Mouse (Mus musculus): ENCODE measurements at regions not wholly inside any gene's neighbourhood (a gene's known extent, or its start where the extent isn't known, plus 50 kb on each side); places are given as distances from the start of the nearest gene placed in this dataset.

GRCm38 (mm10) chr3:139887265-139887664 is 681.8 kb downstream of the Stpg2 start:
- no peak for DNase-seq (ENCODE audit: extremely low read depth, low read depth)

- peak; percentile 56 for DNase-seq (ENCODE audit: extremely low read depth, low read depth)
Measured at GRCm38 (mm10) chr3:139888537-139888936, 683.0 kb downstream of the Stpg2 start.

- no peak for DNase-seq (ENCODE audit: extremely low read depth, low read depth)
Measured at GRCm38 (mm10) chr3:139890186-139890585, 684.7 kb downstream of the Stpg2 start.

- DNase-seq (ENCODE audit: extremely low read depth, low read depth): no peak
Measured at GRCm38 (mm10) chr3:139897894-139898293, 692.4 kb downstream of the Stpg2 start.

GRCm38 (mm10) chr3:139899213-139899612 is 693.7 kb downstream of the Stpg2 start:
- DNase-seq (ENCODE audit: extremely low read depth, low read depth): no peak

GRCm38 (mm10) chr3:139913639-139914330 is 708.3 kb downstream of the Stpg2 start:
- no peak for DNase-seq (ENCODE audit: extremely low read depth, low read depth)

GRCm38 (mm10) chr3:139922267-139922666 is 716.8 kb downstream of the Stpg2 start:
- DNase-seq (ENCODE audit: extremely low read depth, low read depth): no peak

- no peak for DNase-seq (ENCODE audit: extremely low read depth, low read depth)
Measured at GRCm38 (mm10) chr3:139933039-139933438, 727.5 kb downstream of the Stpg2 start.

GRCm38 (mm10) chr3:139946209-139946608 is 740.7 kb downstream of the Stpg2 start:
- no peak for DNase-seq (ENCODE audit: extremely low read depth, low read depth)

GRCm38 (mm10) chr3:139947247-139947646 is 741.8 kb downstream of the Stpg2 start:
- no peak for DNase-seq (ENCODE audit: extremely low read depth, low read depth)

- DNase-seq (ENCODE audit: extremely low read depth, low read depth): no peak
Measured at GRCm38 (mm10) chr3:139949096-139949495, 743.6 kb downstream of the Stpg2 start.

- no peak for DNase-seq (ENCODE audit: extremely low read depth, low read depth)
Measured at GRCm38 (mm10) chr3:139950016-139950705, 744.7 kb downstream of the Stpg2 start.

- no peak for DNase-seq (ENCODE audit: extremely low read depth, low read depth)
Measured at GRCm38 (mm10) chr3:139951516-139951915, 746.0 kb downstream of the Stpg2 start.

- DNase-seq (ENCODE audit: extremely low read depth, low read depth): no peak
Measured at GRCm38 (mm10) chr3:139978172-139978571, 772.7 kb downstream of the Stpg2 start.

- no peak for DNase-seq (ENCODE audit: extremely low read depth, low read depth)
Measured at GRCm38 (mm10) chr3:139985830-139986481, 780.5 kb downstream of the Stpg2 start.

GRCm38 (mm10) chr3:139988938-139989337 is 783.4 kb downstream of the Stpg2 start:
- no peak for DNase-seq (ENCODE audit: extremely low read depth, low read depth)

GRCm38 (mm10) chr3:139989380-139989779 is 783.9 kb downstream of the Stpg2 start:
- no peak for DNase-seq (ENCODE audit: extremely low read depth, low read depth)

- no peak for DNase-seq (ENCODE audit: extremely low read depth, low read depth)
Measured at GRCm38 (mm10) chr3:140012522-140012921, 807.0 kb downstream of the Stpg2 start.

GRCm38 (mm10) chr3:140034101-140034500 is 828.6 kb downstream of the Stpg2 start:
- no peak for DNase-seq (ENCODE audit: extremely low read depth, low read depth)

- no peak for DNase-seq (ENCODE audit: extremely low read depth, low read depth)
Measured at GRCm38 (mm10) chr3:140035142-140035541, 829.6 kb downstream of the Stpg2 start.

- DNase-seq (ENCODE audit: extremely low read depth, low read depth): no peak
Measured at GRCm38 (mm10) chr3:140044898-140045297, 839.4 kb downstream of the Stpg2 start.

GRCm38 (mm10) chr3:140054634-140055033 is 849.1 kb downstream of the Stpg2 start:
- DNase-seq (ENCODE audit: extremely low read depth, low read depth): no peak

Measured in MEL-GATA-1-ER (cell line).